Mouse (Mus musculus): ENCODE measurements around the gene Tmem242. TPM values are rescaled to one million over a fixed set of nuclear protein-coding genes. Genes with fewer than 3 reads are reported as not detected.
"Not testable (repeated sequence)": the region's sequence is repeated elsewhere in the genome, so short reads cannot be mapped to it uniquely, and the experiment has no call there.

Tmem242 gene
- polyA plus RNA-seq, 1 experiment from 2014 or later = 130 TPM

- 73% methylated on average over 4 of the region's 4 CpGs for WGBS
- ATAC-seq (ENCODE audit: insufficient read depth, low FRiP score) = no peak
- no peak overlapping the region for H3K4me2 ChIP-seq (ENCODE audit: low read depth, low read length)
- no peaks in the 10 kb centered on the region for H3K36me3 ChIP-seq (ENCODE audit: control insufficient read depth, insufficient read depth, low read length)
- no peak overlapping the region for H3K9ac ChIP-seq (ENCODE audit: low read length)
- no peaks in the 10 kb centered on the region for H3K9me3 ChIP-seq (replicated peaks; ENCODE audit: control insufficient read depth, low read length)
- no peak overlapping the region for H3K27ac ChIP-seq (ENCODE audit: low read length)
- no peaks in the 10 kb centered on the region for H3K27me3 ChIP-seq (ENCODE audit: control insufficient read depth, insufficient read depth, low read length)
- no peaks in the 10 kb centered on the region for H3K4me1 ChIP-seq (ENCODE audit: control insufficient read depth, insufficient read depth, low read length)
- no peak overlapping the region for H3K4me3 ChIP-seq (replicated peaks; ENCODE audit: low read length)
These were observed 13.6 kb upstream of the Tmem242 start for GRCm38 (mm10) chr17:5453657-5454056.

GRCm38 (mm10) chr17:5443751-5444150, 3.7 kb upstream of the Tmem242 start:
- 29% methylated on average over 5 of the region's 5 CpGs for WGBS
- Histone ChIP-seq H3K36me3 (ENCODE audit: control insufficient read depth, insufficient read depth, low read length) (no peaks in the 10 kb centered on the region), H3K9ac (ENCODE audit: low read length) (no peak overlapping the region), H3K4me3 (replicated peaks; ENCODE audit: low read length) (no peak overlapping the region), H3K4me1 (ENCODE audit: control insufficient read depth, insufficient read depth, low read length) (peaks cover 10% of the 10 kb centered on the region; the same call in 1 of the 2 replicates), H3K4me2 (ENCODE audit: low read depth, low read length) (no peak overlapping the region), H3K27ac (ENCODE audit: low read length) (no peak overlapping the region), H3K27me3 (ENCODE audit: control insufficient read depth, insufficient read depth, low read length) (no peaks in the 10 kb centered on the region), H3K9me3 (replicated peaks; ENCODE audit: control insufficient read depth, low read length) (no peaks in the 10 kb centered on the region)
- no peak for ATAC-seq (ENCODE audit: insufficient read depth, low FRiP score)

GRCm38 (mm10) chr17:5443260-5443659, 3.2 kb upstream of the Tmem242 start:
- Histone ChIP-seq H3K9ac (ENCODE audit: low read length) (no peak overlapping the region), H3K4me2 (ENCODE audit: low read depth, low read length) (no peak overlapping the region), H3K27ac (ENCODE audit: low read length) (no peak overlapping the region), H3K4me3 (replicated peaks; ENCODE audit: low read length) (no peak overlapping the region), H3K4me1 (ENCODE audit: control insufficient read depth, insufficient read depth, low read length) (peaks cover 11% of the 10 kb centered on the region; the same call in 1 of the 2 replicates), H3K27me3 (ENCODE audit: control insufficient read depth, insufficient read depth, low read length) (no peaks in the 10 kb centered on the region), H3K36me3 (ENCODE audit: control insufficient read depth, insufficient read depth, low read length) (no peaks in the 10 kb centered on the region), H3K9me3 (replicated peaks; ENCODE audit: control insufficient read depth, low read length) (no peaks in the 10 kb centered on the region)
- ATAC-seq (ENCODE audit: insufficient read depth, low FRiP score) = no peak
- 31% methylated on average over 3 of the region's 3 CpGs for WGBS

GRCm38 (mm10) chr17:5442403-5442802, 2.3 kb upstream of the Tmem242 start:
- H3K4me1 ChIP-seq (ENCODE audit: control insufficient read depth, insufficient read depth, low read length) = peaks cover 11% of the 10 kb centered on the region; the same call in 1 of the 2 replicates
- 72% methylated on average over 5 of the region's 5 CpGs for WGBS
- H3K4me3 ChIP-seq (replicated peaks; ENCODE audit: low read length); H3K27ac ChIP-seq (ENCODE audit: low read length); H3K36me3 ChIP-seq (ENCODE audit: control insufficient read depth, insufficient read depth, low read length); H3K27me3 ChIP-seq (ENCODE audit: control insufficient read depth, insufficient read depth, low read length); H3K4me2 ChIP-seq (ENCODE audit: low read depth, low read length); H3K9ac ChIP-seq (ENCODE audit: low read length); ATAC-seq (ENCODE audit: insufficient read depth, low FRiP score); H3K9me3 ChIP-seq (replicated peaks; ENCODE audit: control insufficient read depth, low read length): not testable (repeated sequence)

GRCm38 (mm10) chr17:5439831-5440158, 264 bp downstream of the Tmem242 start:
- WGBS = 1% methylated on average over 8 of the region's 8 CpGs
- Histone ChIP-seq H3K36me3 (ENCODE audit: control insufficient read depth, insufficient read depth, low read length) (no peaks in the 10 kb centered on the region), H3K27ac (ENCODE audit: low read length) (peak overlapping the region; percentile 56; the same call in 1 of the 2 replicates), H3K4me2 (ENCODE audit: low read depth, low read length) (peak overlapping the region; percentile 93), H3K9me3 (replicated peaks; ENCODE audit: control insufficient read depth, low read length) (no peaks in the 10 kb centered on the region), H3K27me3 (ENCODE audit: control insufficient read depth, insufficient read depth, low read length) (no peaks in the 10 kb centered on the region), H3K9ac (ENCODE audit: low read length) (peak overlapping the region; percentile 91), H3K4me3 (replicated peaks; ENCODE audit: low read length) (peak overlapping the region; percentile 82), H3K4me1 (ENCODE audit: control insufficient read depth, insufficient read depth, low read length) (peaks cover 11% of the 10 kb centered on the region; the same call in 1 of the 2 replicates)
- ATAC-seq (ENCODE audit: insufficient read depth, low FRiP score) = no peak; the same call in 1 of the 2 replicates

- H3K4me2 ChIP-seq (ENCODE audit: low read depth, low read length) = no peak overlapping the region
- no peaks in the 10 kb centered on the region for H3K36me3 ChIP-seq (ENCODE audit: control insufficient read depth, insufficient read depth, low read length)
- no peaks in the 10 kb centered on the region for H3K4me1 ChIP-seq (ENCODE audit: control insufficient read depth, insufficient read depth, low read length)
- H3K27me3 ChIP-seq (ENCODE audit: control insufficient read depth, insufficient read depth, low read length) = no peaks in the 10 kb centered on the region
- H3K27ac ChIP-seq (ENCODE audit: low read length) = no peak overlapping the region
- no peak overlapping the region for H3K9ac ChIP-seq (ENCODE audit: low read length)
- 80% methylated on average over 9 of the region's 9 CpGs for WGBS
- no peak overlapping the region for H3K4me3 ChIP-seq (replicated peaks; ENCODE audit: low read length)
- H3K9me3 ChIP-seq (replicated peaks; ENCODE audit: control insufficient read depth, low read length) = no peaks in the 10 kb centered on the region
- ATAC-seq (ENCODE audit: insufficient read depth, low FRiP score) = peak; percentile 45; the same call in 1 of the 2 replicates
These were observed 10.3 kb downstream of the Tmem242 start for GRCm38 (mm10) chr17:5429772-5430133.

GRCm38 (mm10) chr17:5429090-5429771, 10.8 kb downstream of the Tmem242 start:
- H3K27me3 ChIP-seq (ENCODE audit: control insufficient read depth, insufficient read depth, low read length) = no peaks in the 10 kb centered on the region
- no peaks in the 10 kb centered on the region for H3K36me3 ChIP-seq (ENCODE audit: control insufficient read depth, insufficient read depth, low read length)
- no peak overlapping the region for H3K4me2 ChIP-seq (ENCODE audit: low read depth, low read length)
- no peak overlapping the region for H3K9ac ChIP-seq (ENCODE audit: low read length)
- 54% methylated on average over 10 of the region's 10 CpGs for WGBS
- H3K4me1 ChIP-seq (ENCODE audit: control insufficient read depth, insufficient read depth, low read length) = no peaks in the 10 kb centered on the region
- H3K27ac ChIP-seq (ENCODE audit: low read length) = no peak overlapping the region
- peak; percentile 56; the same call in 1 of the 2 replicates for ATAC-seq (ENCODE audit: insufficient read depth, low FRiP score)
- H3K4me3 ChIP-seq (replicated peaks; ENCODE audit: low read length) = no peak overlapping the region
- no peaks in the 10 kb centered on the region for H3K9me3 ChIP-seq (replicated peaks; ENCODE audit: control insufficient read depth, low read length)

GRCm38 (mm10) chr17:5425204-5425603, 14.9 kb downstream of the Tmem242 start:
- no peak overlapping the region for H3K4me3 ChIP-seq (replicated peaks; ENCODE audit: low read length)
- WGBS = 44% methylated on average over 3 of the region's 3 CpGs
- H3K27ac ChIP-seq (ENCODE audit: low read length) = no peak overlapping the region
- no peak overlapping the region for H3K9ac ChIP-seq (ENCODE audit: low read length)
- H3K4me2 ChIP-seq (ENCODE audit: low read depth, low read length) = no peak overlapping the region
- H3K4me1 ChIP-seq (ENCODE audit: control insufficient read depth, insufficient read depth, low read length) = no peaks in the 10 kb centered on the region
- no peaks in the 10 kb centered on the region for H3K36me3 ChIP-seq (ENCODE audit: control insufficient read depth, insufficient read depth, low read length)
- no peaks in the 10 kb centered on the region for H3K27me3 ChIP-seq (ENCODE audit: control insufficient read depth, insufficient read depth, low read length)
- no peak for ATAC-seq (ENCODE audit: insufficient read depth, low FRiP score)
- no peaks in the 10 kb centered on the region for H3K9me3 ChIP-seq (replicated peaks; ENCODE audit: control insufficient read depth, low read length)

GRCm38 (mm10) chr17:5424156-5424555, 15.9 kb downstream of the Tmem242 start:
- Histone ChIP-seq H3K4me2 (ENCODE audit: low read depth, low read length) (no peak overlapping the region), H3K36me3 (ENCODE audit: control insufficient read depth, insufficient read depth, low read length) (no peaks in the 10 kb centered on the region), H3K9ac (ENCODE audit: low read length) (no peak overlapping the region), H3K4me1 (ENCODE audit: control insufficient read depth, insufficient read depth, low read length) (no peaks in the 10 kb centered on the region), H3K27ac (ENCODE audit: low read length) (no peak overlapping the region), H3K9me3 (replicated peaks; ENCODE audit: control insufficient read depth, low read length) (no peaks in the 10 kb centered on the region), H3K4me3 (replicated peaks; ENCODE audit: low read length) (no peak overlapping the region), H3K27me3 (ENCODE audit: control insufficient read depth, insufficient read depth, low read length) (no peaks in the 10 kb centered on the region)
- WGBS = 80% methylated on average over 8 of the region's 8 CpGs
- no peak for ATAC-seq (ENCODE audit: insufficient read depth, low FRiP score)

Measured in stomach, embryonic 16.5 days (tissue).